Mouse (Mus musculus): ENCODE results near the gene Creg1. TPM values are rescaled to one million over a fixed set of nuclear protein-coding genes. Genes with fewer than 3 reads are reported as not detected.

Gene Creg1
- polyA plus RNA-seq, 1 experiment, result 27.0 TPM

GRCm38 (mm10) chr1:165771998-165772397 is 8.5 kb downstream of the Creg1 start:
- Histone ChIP-seq H3K4me3 (ENCODE audit: low read depth, low read length) (no peak overlapping the region), H3K9ac (ENCODE audit: low read depth, poor library complexity, severe bottlenecking) (no peak overlapping the region)
- TF ChIP-seq POLR2A (IDR thresholded peaks at IDR 0.05; ENCODE audit: insufficient read depth, low read length), result no peak
- no peak for TF ChIP-seq CTCF (IDR thresholded peaks at IDR 0.05; ENCODE audit: low read depth, low read length)
- TF ChIP-seq EP300 (IDR thresholded peaks at IDR 0.05; ENCODE audit: insufficient read depth, low read depth, low read length), result peak; percentile 61; the same call in 1 of the 2 replicates

GRCm38 (mm10) chr1:165775518-165776294 is 12.2 kb downstream of the Creg1 start:
- H3K9me3 ChIP-seq (replicated peaks; ENCODE audit: control insufficient read depth, insufficient read depth, low read length, poor library complexity, severe bottlenecking), result no peaks in the 10 kb centered on the region
- H3K9ac ChIP-seq (ENCODE audit: low read depth, poor library complexity, severe bottlenecking), result no peak overlapping the region
- no peaks in the 10 kb centered on the region for H3K27me3 ChIP-seq (ENCODE audit: control insufficient read depth, insufficient read depth, low read length, poor library complexity, severe bottlenecking)
- H3K36me3 ChIP-seq (ENCODE audit: control insufficient read depth, insufficient read depth, low read length, poor library complexity, severe bottlenecking), result no peaks in the 10 kb centered on the region
- no peak overlapping the region for H3K4me3 ChIP-seq (ENCODE audit: low read depth, low read length)
- TF ChIP-seq EP300 (IDR thresholded peaks at IDR 0.05; ENCODE audit: insufficient read depth, low read depth, low read length), result no peak
- no peak for TF ChIP-seq POLR2A (IDR thresholded peaks at IDR 0.05; ENCODE audit: insufficient read depth, low read length)
- peak; percentile 1 for TF ChIP-seq CTCF (IDR thresholded peaks at IDR 0.05; ENCODE audit: low read depth, low read length)
- no peak overlapping the region for H3K27ac ChIP-seq (ENCODE audit: insufficient read depth, low read length)
- H3K4me1 ChIP-seq (ENCODE audit: control insufficient read depth, insufficient read depth, low read length), result peaks cover 5% of the 10 kb centered on the region

More at GRCm38 (mm10) chr1:165771998-165772397, 8.5 kb downstream of the Creg1 start:
- no peaks in the 10 kb centered on the region for H3K9me3 ChIP-seq (replicated peaks; ENCODE audit: control insufficient read depth, insufficient read depth, low read length, poor library complexity, severe bottlenecking)
- H3K36me3 ChIP-seq (ENCODE audit: control insufficient read depth, insufficient read depth, low read length, poor library complexity, severe bottlenecking), result no peaks in the 10 kb centered on the region
- H3K27me3 ChIP-seq (ENCODE audit: control insufficient read depth, insufficient read depth, low read length, poor library complexity, severe bottlenecking), result no peaks in the 10 kb centered on the region
- H3K4me1 ChIP-seq (ENCODE audit: control insufficient read depth, insufficient read depth, low read length), result peaks cover 6% of the 10 kb centered on the region
- peak overlapping the region; percentile 68; the same call in 1 of the 2 replicates for H3K27ac ChIP-seq (ENCODE audit: insufficient read depth, low read length)

- Histone ChIP-seq H3K9me3 (replicated peaks; ENCODE audit: control insufficient read depth, insufficient read depth, low read length, poor library complexity, severe bottlenecking) (no peaks in the 10 kb centered on the region), H3K27ac (ENCODE audit: insufficient read depth, low read length) (no peak overlapping the region), H3K4me1 (ENCODE audit: control insufficient read depth, insufficient read depth, low read length) (peaks cover 2% of the 10 kb centered on the region), H3K4me3 (ENCODE audit: low read depth, low read length) (peak overlapping the region; percentile 21; the same call in 1 of the 2 replicates), H3K27me3 (ENCODE audit: control insufficient read depth, insufficient read depth, low read length, poor library complexity, severe bottlenecking) (no peaks in the 10 kb centered on the region), H3K9ac (ENCODE audit: low read depth, poor library complexity, severe bottlenecking) (no peak overlapping the region), H3K36me3 (ENCODE audit: control insufficient read depth, insufficient read depth, low read length, poor library complexity, severe bottlenecking) (no peaks in the 10 kb centered on the region)
- TF ChIP-seq CTCF (IDR thresholded peaks at IDR 0.05; ENCODE audit: low read depth, low read length) (no peak), EP300 (IDR thresholded peaks at IDR 0.05; ENCODE audit: insufficient read depth, low read depth, low read length) (no peak), POLR2A (IDR thresholded peaks at IDR 0.05; ENCODE audit: insufficient read depth, low read length) (no peak)
Observed at GRCm38 (mm10) chr1:165779954-165780585, 16.5 kb downstream of the Creg1 start.

GRCm38 (mm10) chr1:165780586-165781111 is 17.1 kb downstream of the Creg1 start:
- peak overlapping the region; percentile 22 for H3K4me3 ChIP-seq (ENCODE audit: low read depth, low read length)
- no peaks in the 10 kb centered on the region for H3K36me3 ChIP-seq (ENCODE audit: control insufficient read depth, insufficient read depth, low read length, poor library complexity, severe bottlenecking)
- H3K4me1 ChIP-seq (ENCODE audit: control insufficient read depth, insufficient read depth, low read length), result peaks cover 2% of the 10 kb centered on the region
- no peaks in the 10 kb centered on the region for H3K27me3 ChIP-seq (ENCODE audit: control insufficient read depth, insufficient read depth, low read length, poor library complexity, severe bottlenecking)
- no peak overlapping the region for H3K9ac ChIP-seq (ENCODE audit: low read depth, poor library complexity, severe bottlenecking)
- H3K27ac ChIP-seq (ENCODE audit: insufficient read depth, low read length), result no peak overlapping the region
- TF ChIP-seq EP300 (IDR thresholded peaks at IDR 0.05; ENCODE audit: insufficient read depth, low read depth, low read length), result no peak
- peak; percentile 75 for TF ChIP-seq CTCF (IDR thresholded peaks at IDR 0.05; ENCODE audit: low read depth, low read length)
- TF ChIP-seq POLR2A (IDR thresholded peaks at IDR 0.05; ENCODE audit: insufficient read depth, low read length), result no peak
- no peaks in the 10 kb centered on the region for H3K9me3 ChIP-seq (replicated peaks; ENCODE audit: control insufficient read depth, insufficient read depth, low read length, poor library complexity, severe bottlenecking)

- no peak overlapping the region for H3K27ac ChIP-seq (ENCODE audit: insufficient read depth, low read length)
- H3K4me3 ChIP-seq (ENCODE audit: low read depth, low read length), result no peak overlapping the region
- H3K36me3 ChIP-seq (ENCODE audit: control insufficient read depth, insufficient read depth, low read length, poor library complexity, severe bottlenecking), result no peaks in the 10 kb centered on the region
- no peaks in the 10 kb centered on the region for H3K27me3 ChIP-seq (ENCODE audit: control insufficient read depth, insufficient read depth, low read length, poor library complexity, severe bottlenecking)
- H3K9me3 ChIP-seq (replicated peaks; ENCODE audit: control insufficient read depth, insufficient read depth, low read length, poor library complexity, severe bottlenecking), result no peaks in the 10 kb centered on the region
- H3K4me1 ChIP-seq (ENCODE audit: control insufficient read depth, insufficient read depth, low read length), result peaks cover 2% of the 10 kb centered on the region
- no peak overlapping the region for H3K9ac ChIP-seq (ENCODE audit: low read depth, poor library complexity, severe bottlenecking)
- TF ChIP-seq POLR2A (IDR thresholded peaks at IDR 0.05; ENCODE audit: insufficient read depth, low read length) (no peak), CTCF (IDR thresholded peaks at IDR 0.05; ENCODE audit: low read depth, low read length) (no peak), EP300 (IDR thresholded peaks at IDR 0.05; ENCODE audit: insufficient read depth, low read depth, low read length) (no peak)
Observed at GRCm38 (mm10) chr1:165781426-165781825, 17.9 kb downstream of the Creg1 start.

All from ES-Bruce4 (cell line).